Mouse (Mus musculus): ENCODE results near the gene Fkbpl.

- TF ChIP-seq CTCF (IDR thresholded peaks at IDR 0.05; ENCODE audit: low read depth) = no peak
- no peak for TF ChIP-seq EP300 (IDR thresholded peaks at IDR 0.05; ENCODE audit: low read depth)
These were observed 45.9 kb downstream of the Fkbpl start for GRCm38 (mm10) chr17:34690458-34690857.
